Mouse (Mus musculus) ovary, postnatal 36 days (tissue): ENCODE results near the gene Clec16a.

Source experiments
- DNase-seq: peaks from one replicate; pipeline ENCODE4 v3.0.0; 2022; ENCODE audit warnings: low spot score, mixed read lengths

Gene Clec16a

DNA sequence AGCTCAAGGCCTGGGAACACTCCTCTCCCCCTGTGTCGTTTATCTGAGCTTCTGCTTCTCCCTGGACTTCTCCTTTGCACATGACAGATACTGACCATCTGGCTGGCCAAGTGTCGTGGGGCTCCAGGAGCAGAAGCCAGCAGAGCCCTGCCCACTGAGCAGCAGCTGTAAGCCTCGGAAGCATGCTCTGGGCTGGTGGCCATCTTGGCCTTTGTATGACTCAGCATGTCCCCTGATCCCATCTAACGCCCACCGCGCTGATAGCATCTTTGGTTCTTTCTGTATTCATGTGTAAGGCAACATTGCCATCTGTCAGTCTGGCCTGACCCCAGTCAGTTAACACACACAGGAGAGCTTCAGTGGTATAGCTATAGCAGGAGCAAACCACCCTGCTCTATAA, 174.8 kb downstream of the Clec16a start:
- no peak for DNase-seq

- DNase-seq, result no peak
Measured at GRCm38 (mm10) chr16:10722882-10723544, 177.9 kb downstream of the Clec16a start.

DNA sequence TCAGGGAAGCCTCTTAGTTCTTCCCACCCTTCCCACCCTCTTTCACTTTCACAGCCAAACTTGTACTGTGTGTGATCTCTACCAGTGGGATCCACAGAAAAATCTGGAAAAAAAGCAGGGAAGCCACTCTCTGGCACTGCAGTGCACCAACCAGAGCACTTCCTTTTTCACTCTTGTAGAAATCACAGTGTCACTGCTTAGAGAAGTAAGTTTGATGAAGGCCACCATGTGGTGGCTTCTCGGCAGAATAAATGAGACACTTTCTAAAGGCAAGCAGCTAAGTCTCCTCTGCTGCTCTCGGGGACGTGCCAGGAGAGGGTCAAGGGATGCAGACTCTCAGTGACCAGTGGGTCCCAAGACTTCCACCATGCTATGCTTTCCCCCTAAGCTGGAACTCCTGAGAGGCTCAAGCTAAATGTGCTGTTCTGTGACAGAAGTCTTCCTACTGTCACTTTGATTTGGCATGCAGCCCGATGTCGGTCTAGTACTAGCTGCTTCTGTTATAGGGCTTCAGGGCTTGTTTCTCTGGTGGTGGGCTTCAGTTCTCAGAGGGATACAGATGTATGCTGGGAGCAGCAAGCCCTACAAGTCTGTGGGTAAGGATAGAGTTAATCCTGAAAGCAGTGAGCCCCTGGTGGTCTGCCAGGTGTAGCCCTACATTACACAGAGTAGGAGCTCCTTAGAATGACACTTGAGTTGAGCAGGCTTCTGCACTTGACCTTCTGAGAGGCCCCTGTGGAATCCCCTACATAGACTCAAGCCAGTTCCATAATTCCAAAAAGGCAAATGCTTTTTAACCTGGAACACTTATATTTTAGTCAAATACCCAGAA, 178.9 kb downstream of the Clec16a start:
- no peak for DNase-seq

GRCm38 (mm10) chr16:10725156-10725555, 180.0 kb downstream of the Clec16a start:
- DNase-seq, result no peak

GRCm38 (mm10) chr16:10727630-10728029, 182.5 kb downstream of the Clec16a start:
- DNase-seq, result no peak

GRCm38 (mm10) chr16:10728886-10729285, 183.7 kb downstream of the Clec16a start:
- DNase-seq, result no peak

DNA sequence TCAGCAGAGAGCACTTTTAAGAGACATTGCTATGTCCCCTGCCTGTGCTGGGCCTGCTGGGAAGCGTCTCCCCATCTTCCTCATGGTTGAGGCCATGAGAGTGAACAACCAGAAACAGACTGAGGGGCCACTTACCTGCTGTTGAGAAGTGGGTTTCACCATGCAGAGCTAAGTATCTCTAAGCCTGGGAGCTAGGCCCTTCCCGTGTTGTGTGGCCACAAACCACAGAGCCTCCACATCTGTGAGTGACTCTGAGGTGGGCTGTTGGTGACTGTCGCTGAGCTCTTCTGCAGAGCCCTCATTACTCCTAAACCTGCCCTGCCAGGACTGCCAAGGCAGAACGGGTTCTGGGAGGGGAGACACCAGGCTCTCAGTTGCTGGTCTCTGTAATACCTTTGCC, 185.8 kb downstream of the Clec16a start:
- DNase-seq, result no peak

DNA sequence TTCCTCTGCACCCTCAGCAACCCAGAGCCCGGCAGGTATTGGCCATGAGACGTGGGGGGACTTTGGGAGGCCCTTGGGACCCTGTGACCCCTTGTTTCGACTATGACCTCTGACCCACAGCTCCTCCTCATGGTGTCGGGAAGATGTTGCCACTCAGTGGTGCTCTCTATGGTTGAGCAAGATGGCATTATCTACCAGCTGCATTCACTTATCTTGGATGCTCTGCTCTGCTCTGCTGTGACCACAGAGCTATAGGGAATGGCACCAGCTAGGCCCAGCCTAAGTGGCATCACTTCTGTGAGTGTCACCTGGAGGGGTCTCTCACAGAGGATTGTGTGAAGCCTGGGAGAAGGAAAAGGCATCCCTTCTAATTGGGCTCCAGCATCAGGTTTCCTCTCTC, 186.6 kb downstream of the Clec16a start:
- DNase-seq, result no peak

DNA sequence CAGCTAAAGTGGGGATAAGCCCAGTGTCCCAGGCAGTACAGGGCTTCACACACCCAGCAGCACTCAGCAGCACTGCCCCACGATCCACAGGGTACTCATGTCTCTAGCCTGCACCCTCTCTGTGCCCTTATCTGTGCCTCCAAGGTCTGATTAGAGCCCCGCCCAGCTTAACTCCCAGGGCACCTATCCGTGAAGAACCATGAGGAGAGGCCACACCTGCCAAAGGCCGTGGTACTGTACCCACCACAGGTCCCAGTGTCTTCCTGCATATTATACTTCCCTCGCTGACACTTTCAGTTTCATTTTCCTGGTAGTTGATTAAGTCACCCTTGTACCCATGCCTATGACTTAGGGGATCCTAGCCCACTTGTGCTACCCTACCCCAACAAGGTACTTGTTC, 187.3 kb downstream of the Clec16a start:
- no peak for DNase-seq

DNA sequence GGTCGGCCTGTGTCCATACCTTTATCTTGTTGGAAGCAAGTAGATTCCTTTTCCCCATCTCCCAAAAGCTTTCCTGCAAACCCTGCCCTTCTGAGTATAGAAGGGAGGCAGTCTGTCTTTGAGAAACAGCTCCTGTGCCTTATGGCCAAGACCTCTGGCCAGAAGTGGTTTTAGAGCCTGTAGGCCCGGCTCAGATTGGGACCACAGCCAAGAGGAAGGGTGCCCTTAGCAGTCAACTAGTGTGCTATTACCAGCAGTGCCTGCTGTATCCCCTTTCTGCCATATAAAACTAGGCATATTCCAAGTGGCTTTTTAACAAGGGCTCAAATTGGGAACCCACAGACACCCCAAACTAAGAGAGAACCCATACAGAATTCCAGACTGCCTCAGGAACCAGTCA, 190.6 kb downstream of the Clec16a start:
- DNase-seq, result no peak

DNA sequence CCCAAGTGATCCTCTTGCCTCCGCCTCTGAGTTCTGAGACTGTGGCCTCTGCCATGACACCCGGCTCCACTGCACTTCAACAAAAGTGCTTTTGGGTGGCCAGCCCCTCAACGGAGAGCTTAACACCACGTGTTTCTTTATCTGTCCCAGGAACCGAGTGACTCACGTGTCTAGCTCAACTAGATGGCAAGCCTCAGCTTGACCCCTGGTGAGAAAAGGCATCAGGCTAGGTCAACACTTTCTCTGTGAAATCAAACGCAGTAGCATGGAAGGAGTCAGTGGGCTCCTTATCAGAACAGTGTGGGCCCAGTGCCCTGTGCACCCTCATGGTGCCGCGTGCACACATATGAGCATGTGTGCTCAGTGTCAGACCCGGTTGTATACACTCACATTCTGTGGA, 191.2 kb downstream of the Clec16a start:
- no peak for DNase-seq

- DNase-seq, result no peak
Measured at GRCm38 (mm10) chr16:10737571-10737970, 192.4 kb downstream of the Clec16a start.

DNA sequence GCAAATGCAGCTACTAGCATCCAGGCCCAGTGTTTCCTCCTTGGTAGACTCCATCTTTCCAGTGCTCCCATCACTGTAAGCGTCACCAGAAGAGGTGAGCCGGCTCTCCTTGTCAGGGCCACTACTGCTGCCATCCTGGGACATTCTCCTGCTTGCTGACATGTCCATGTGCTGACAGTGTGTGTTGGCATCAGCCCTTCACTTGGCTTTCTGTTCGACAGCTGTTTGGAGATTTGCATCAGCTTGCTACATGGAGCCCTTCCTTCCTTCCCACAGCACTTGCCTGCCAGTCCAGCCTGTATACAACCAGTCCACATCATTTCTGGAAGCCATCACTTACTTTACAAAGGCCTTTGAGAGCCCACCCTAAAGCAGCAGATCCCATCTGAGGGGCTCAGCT, 193.7 kb downstream of the Clec16a start:
- DNase-seq, result no peak

DNA sequence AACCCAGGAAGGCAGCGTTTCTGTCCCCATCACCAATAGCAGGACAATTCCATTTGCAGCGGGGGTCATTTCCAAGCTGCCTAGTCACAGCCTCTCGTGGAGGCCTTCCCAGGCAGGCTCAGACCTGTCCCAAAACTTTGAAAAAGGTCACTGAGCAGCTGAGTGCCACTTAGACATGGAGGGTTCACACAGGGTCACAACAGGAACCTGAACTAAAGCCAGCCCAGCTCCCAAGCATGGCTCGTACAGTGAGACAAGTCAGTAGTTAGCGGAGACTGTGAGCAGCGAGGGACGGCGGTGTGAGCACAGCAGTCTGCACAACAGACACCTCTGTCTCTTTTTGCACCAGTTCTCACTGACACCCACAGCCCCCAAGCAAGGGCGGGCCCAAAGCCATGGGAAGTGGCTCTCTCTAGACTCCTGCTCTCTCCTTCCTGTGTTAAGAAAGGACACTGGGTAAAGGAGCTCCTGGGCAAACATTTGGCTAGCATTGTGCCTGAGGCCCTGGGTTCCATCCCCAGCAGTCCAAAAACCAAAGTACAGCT, 194.8 kb downstream of the Clec16a start:
- DNase-seq, result no peak

GRCm38 (mm10) chr16:10741082-10741481, 195.9 kb downstream of the Clec16a start:
- DNase-seq, result no peak

DNA sequence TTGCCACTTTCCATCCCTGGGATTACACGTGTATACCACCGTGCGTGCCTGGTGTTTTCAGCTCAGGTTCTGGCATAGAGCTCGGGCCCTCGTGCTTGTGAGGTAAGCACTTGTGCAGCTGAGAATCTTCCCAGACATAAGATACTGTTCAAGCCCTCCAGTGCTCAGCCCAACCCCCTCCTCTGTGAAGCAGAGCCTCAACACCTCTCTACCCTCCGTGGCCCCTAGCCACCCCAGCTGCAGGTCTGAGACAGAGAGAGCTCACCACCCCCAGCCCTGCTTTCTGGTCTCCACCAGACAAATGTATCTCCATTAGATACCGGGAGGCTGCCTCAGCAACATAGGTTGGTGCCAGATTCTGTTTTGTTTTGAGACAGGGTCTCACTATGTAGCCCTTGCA, 204.1 kb downstream of the Clec16a start:
- DNase-seq, result no peak

- DNase-seq, result no peak
Measured at GRCm38 (mm10) chr16:10749824-10750223, 204.7 kb downstream of the Clec16a start.

DNA sequence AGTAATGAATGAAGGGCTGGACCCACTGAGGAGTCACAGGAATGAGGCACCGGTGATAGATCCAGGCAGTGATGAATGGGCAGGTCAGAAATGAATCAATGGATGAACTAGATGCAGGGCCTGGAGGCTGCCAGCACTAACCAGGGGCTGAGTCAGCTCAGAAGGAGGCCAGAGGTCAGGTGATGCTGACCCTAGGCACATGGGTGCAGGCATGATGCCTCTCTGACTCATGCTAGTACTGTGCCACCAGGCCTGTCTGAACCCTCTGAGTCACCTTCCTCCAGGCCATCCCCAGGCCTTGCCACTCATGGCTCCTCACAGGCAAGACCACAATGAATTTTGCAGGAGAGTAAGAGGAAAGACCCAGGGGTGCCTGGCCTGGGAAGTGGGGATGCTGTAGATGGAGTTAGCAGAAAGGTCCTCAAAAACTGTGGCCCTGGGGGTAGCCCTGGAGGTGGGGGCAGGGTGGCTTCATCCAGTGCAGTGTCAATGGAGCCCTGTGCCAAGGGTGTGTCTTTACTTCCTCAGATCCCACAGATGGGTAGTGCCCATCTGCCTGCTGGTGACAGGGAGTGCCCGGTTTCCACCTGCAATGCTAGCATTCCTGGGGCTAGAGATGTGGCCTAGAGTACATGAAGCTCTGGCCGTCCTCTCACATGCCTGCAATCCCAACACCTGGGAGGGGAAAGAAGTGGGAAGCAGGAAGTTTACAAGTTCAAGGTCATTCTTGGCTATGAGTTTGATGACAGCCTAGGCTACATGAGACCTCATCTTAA, 209.6 kb downstream of the Clec16a start:
- DNase-seq, result no peak

- no peak for DNase-seq
Measured at GRCm38 (mm10) chr16:10756168-10756567, 211.0 kb downstream of the Clec16a start.

DNA sequence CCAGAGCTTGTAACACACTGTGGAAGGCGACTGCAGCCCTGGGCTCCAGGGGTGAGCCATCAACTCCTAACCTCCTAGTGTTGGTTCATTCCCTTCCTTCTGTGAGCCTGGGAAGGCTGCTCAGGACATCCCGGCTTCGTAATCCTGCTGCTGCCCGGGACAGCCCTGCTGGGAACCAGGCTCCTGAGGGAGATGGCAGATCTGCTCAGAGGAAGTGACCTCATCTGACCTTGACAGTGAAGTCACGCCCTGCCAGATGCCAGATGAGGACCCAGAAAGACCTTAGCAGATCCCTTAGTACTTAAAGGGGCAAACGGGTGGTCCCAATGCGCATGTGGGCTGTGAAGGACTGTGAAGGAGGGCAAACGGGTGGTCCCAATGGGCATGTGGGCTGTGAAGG, 216.0 kb downstream of the Clec16a start:
- DNase-seq, result no peak

- no peak for DNase-seq
Measured at GRCm38 (mm10) chr16:10762569-10763180, 217.5 kb downstream of the Clec16a start.
